In genomic region chr13:48795711-48796110, GRCm38 (mm10) we compare ENCODE assay signal across 34 mouse cellular contexts.
"Had no signal": no experiment of that assay in that cellular context is flagged by ENCODE, and none has a peak within 500 bp of the region (broad histone marks: within the 10 kb centered on the region; RNA-seq: fewer than 3 reads in every experiment).

No protein-coding gene starts in this region.

- H3K4me3 ChIP-seq: heart, embryonic 10.5 days; heart, embryonic 12.5 days; heart, embryonic 13.5 days; heart, embryonic 15.5 days; hindbrain, embryonic 10.5 days; hindbrain, embryonic 12.5 days; hindbrain, embryonic 13.5 days; hindbrain, embryonic 15.5 days; intestine, embryonic 15.5 days; kidney, embryonic 15.5 days; layer of hippocampus, adult 2 months had no signal

- H3K36me3 ChIP-seq: heart, embryonic 10.5 days; heart, embryonic 12.5 days; heart, embryonic 13.5 days; heart, embryonic 15.5 days; hindbrain, embryonic 10.5 days; hindbrain, embryonic 12.5 days; hindbrain, embryonic 13.5 days; hindbrain, embryonic 15.5 days; intestine, embryonic 15.5 days; kidney, embryonic 15.5 days had no signal

- H3K9me3 ChIP-seq: heart, embryonic 10.5 days; heart, embryonic 12.5 days; heart, embryonic 15.5 days; hindbrain, embryonic 10.5 days; hindbrain, embryonic 12.5 days; hindbrain, embryonic 13.5 days; hindbrain, embryonic 15.5 days; intestine, embryonic 15.5 days; kidney, embryonic 15.5 days had no signal

- ATAC-seq: hindbrain, embryonic 16.5 days; hindbrain, postnatal 0 days; inflammation-experienced regulatory T-cells, adult 6 months; intestine, embryonic 15.5 days; intestine, embryonic 16.5 days; intestine, postnatal 0 days had no signal

- H3K27ac ChIP-seq: heart, embryonic 10.5 days; heart, embryonic 13.5 days; heart, embryonic 15.5 days; hindbrain, embryonic 10.5 days; hindbrain, embryonic 12.5 days; hindbrain, embryonic 13.5 days; hindbrain, embryonic 14.5 days; hindbrain, embryonic 15.5 days; hindbrain, postnatal 0 days; intestine, embryonic 15.5 days; kidney, embryonic 15.5 days; kidney, postnatal 0 days; layer of hippocampus, adult 2 months had no signal

- DNase-seq: heart, postnatal 10 days; heart, postnatal 14 days; heart, postnatal 4 days; kidney, adult 11 months; kidney, adult 18-20 months; kidney, adult 2 months; kidney, adult 8-10 months; kidney, adult 9 months; kidney, postnatal 10 days; kidney, postnatal 14 days; kidney, postnatal 25 days; kidney, postnatal 36 days; kidney, postnatal 4 days; layer of hippocampus, adult 9-11 months; layer of hippocampus, postnatal 36 days had no signal

- H3K27me3 ChIP-seq: heart, embryonic 12.5 days; heart, embryonic 13.5 days; heart, embryonic 15.5 days; hindbrain, embryonic 12.5 days; hindbrain, embryonic 15.5 days; intestine, embryonic 15.5 days; kidney, embryonic 15.5 days had no signal

- H3K4me1 ChIP-seq: hindbrain, embryonic 15.5 days had no signal

- H3K9ac ChIP-seq: heart, embryonic 12.5 days; heart, embryonic 13.5 days; heart, embryonic 15.5 days; hindbrain, embryonic 12.5 days; hindbrain, embryonic 13.5 days; hindbrain, embryonic 14.5 days; hindbrain, embryonic 15.5 days; intestine, embryonic 15.5 days; kidney, embryonic 15.5 days had no signal

- H3K4me2 ChIP-seq: heart, embryonic 11.5 days; heart, embryonic 12.5 days; heart, embryonic 13.5 days; heart, embryonic 15.5 days; hindbrain, embryonic 12.5 days; hindbrain, embryonic 13.5 days; hindbrain, embryonic 14.5 days; hindbrain, embryonic 15.5 days; intestine, embryonic 15.5 days; kidney, embryonic 15.5 days had no signal
